Mouse (Mus musculus) lung, embryonic 14.5 days (tissue): Measurements from ENCODE around the gene Trmt112. TPM values are rescaled to one million over a fixed set of nuclear protein-coding genes. Genes with fewer than 3 reads are reported as not detected.

ENCODE experiments used
- ATAC-seq: fragments of 200-750 bp; cut with Nextera tagmentation; 2 replicates; pipeline ENCODE4 v1.8.0; 2017; ENCODE audit warnings: mild to moderate bottlenecking, moderate TSS enrichment, moderate library complexity; ENCODE audit not compliant: insufficient read depth
- DNase-seq: peaks from one replicate; pipeline ENCODE4 v3.0.0-alpha.2; 2015
- H3K27ac ChIP-seq: fragments of 300-500 bp; sonication (generic); 2 replicates; pipeline ENCODE4 v1.5.1; 2014; ENCODE audit warnings: low read depth, mild to moderate bottlenecking, moderate library complexity
- H3K27me3 ChIP-seq: fragments of 300-500 bp; sonication (generic); 2 replicates; pipeline ENCODE4 v1.6.1; 2014; ENCODE audit warnings: low read length, control low read depth; ENCODE audit not compliant: insufficient read depth
- H3K36me3 ChIP-seq: fragments of 300-500 bp; sonication (generic); 2 replicates; pipeline ENCODE4 v1.6.1; 2014; ENCODE audit warnings: control low read depth; ENCODE audit not compliant: insufficient read depth
- H3K4me1 ChIP-seq: fragments of 300-500 bp; sonication (generic); 2 replicates; pipeline ENCODE4 v1.6.1; 2014; ENCODE audit warnings: antibody characterized with exemption, control low read depth; ENCODE audit not compliant: insufficient read depth
- H3K4me2 ChIP-seq: fragments of 300-500 bp; sonication (generic); 2 replicates; pipeline ENCODE4 v1.6.1; 2014; ENCODE audit warnings: mild to moderate bottlenecking
- H3K4me3 ChIP-seq: fragments of 300-500 bp; sonication (generic); 2 replicates; pipeline ENCODE4 v1.5.1; 2014; ENCODE audit warnings: low read depth, low read length
- H3K9ac ChIP-seq: fragments of 300-500 bp; sonication (generic); 2 replicates; pipeline ENCODE4 v1.6.1; 2014
- H3K9me3 ChIP-seq: fragments of 300-500 bp; sonication (generic); 2 replicates; pipeline ENCODE4 v1.6.1; 2016; ENCODE audit warnings: low read depth, low read length, control low read depth
- CTCF ChIP-seq: IDR thresholded peaks from 2 replicates; pipeline ENCODE4 v1.5.1; 2016; ENCODE audit warnings: antibody characterized with exemption, low read depth
- WGBS: fragments of 180-500 bp; shearing (Covaris S2); extraction: QIAGEN DNeasy Blood & Tissue Kit; methylation state at CpG from one replicate; pipeline ENCODE4 v1.1.7; 2014; 5-methylcytosine and 5-hydroxymethylcytosine counted together
- polyA plus RNA-seq: library from polyadenylated mRNA; unstranded; fragments of >200 nt; fragmentation: Nextera tagmentation; extraction: Ambion mirVana; gene quantifications from 2 replicates; pipeline ENCODE4 v1.2.1, GENCODE M21; 2014

Gene Trmt112
- polyA plus RNA-seq, 1 experiment from 2014 or later = 155 TPM

GRCm38 (mm10) chr19:6942249-6942691, 32.8 kb downstream of the Trmt112 start, which contains the start of gene Gpr137:
Gpr137 (minus strand) TSS chr19:6942480.
- H3K36me3 ChIP-seq = 0 out of 2 replicates have a peak, but pooled peaks cover 4% of the 10 kb centered on the region
- no peaks in the 10 kb centered on the region for H3K9me3 ChIP-seq
- peak within 1 kb of the TSS; percentile 80 for H3K4me3 ChIP-seq
- peak within 1 kb of the TSS; percentile 98 for H3K4me2 ChIP-seq
- ATAC-seq = peak; percentile 92
- no peaks in the 10 kb centered on the region for H3K27me3 ChIP-seq
- DNase-seq = peak; percentile 96
- under 1% methylated on average over 27 of the region's 27 CpGs for WGBS
- H3K9ac ChIP-seq = peak within 1 kb of the TSS; percentile 72
- no peak for TF ChIP-seq CTCF
- peak within 1 kb of the TSS; percentile 97 for H3K27ac ChIP-seq
- peaks cover 9% of the 10 kb centered on the region for H3K4me1 ChIP-seq

DNA sequence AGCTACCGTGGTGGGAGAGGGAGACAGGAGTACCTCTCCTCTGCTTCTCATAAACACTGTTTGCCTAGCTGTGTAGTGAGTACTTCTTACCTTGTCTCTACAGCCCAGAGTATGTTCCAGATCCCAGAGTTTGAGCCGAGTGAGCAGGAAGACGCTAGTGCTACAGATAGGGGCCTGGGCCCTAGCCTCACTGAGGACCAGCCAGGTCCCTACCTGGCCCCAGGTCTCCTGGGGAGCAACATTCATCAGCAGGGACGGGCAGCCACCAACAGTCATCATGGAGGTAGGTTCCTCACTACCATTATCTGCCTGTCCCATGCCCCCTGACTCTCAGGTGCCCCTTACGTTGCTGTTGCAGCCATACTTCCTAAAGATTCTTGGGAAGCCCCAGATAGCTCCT, 33.3 kb downstream of the Trmt112 start:
- no peak for TF ChIP-seq CTCF
- DNase-seq (no peak), ATAC-seq (peak; percentile 2; the same call in 1 of the 2 replicates)
- Histone ChIP-seq H3K4me3 (peak overlapping the region; percentile 80), H3K27me3 (no peaks in the 10 kb centered on the region), H3K27ac (peak overlapping the region; percentile 68; the same call in 1 of the 2 replicates), H3K36me3 (0 out of 2 replicates have a peak, but pooled peaks cover 4% of the 10 kb centered on the region), H3K4me2 (peak overlapping the region; percentile 98), H3K9me3 (no peaks in the 10 kb centered on the region), H3K4me1 (peaks cover 9% of the 10 kb centered on the region), H3K9ac (peak overlapping the region; percentile 72)
- 22% methylated on average over 5 of the region's 5 CpGs for WGBS

- Histone ChIP-seq H3K9me3 (no peaks in the 10 kb centered on the region), H3K4me1 (peaks cover 9% of the 10 kb centered on the region), H3K27ac (no peak overlapping the region), H3K36me3 (0 out of 2 replicates have a peak, but pooled peaks cover 4% of the 10 kb centered on the region), H3K4me2 (no peak overlapping the region), H3K9ac (no peak overlapping the region), H3K27me3 (no peaks in the 10 kb centered on the region), H3K4me3 (no peak overlapping the region)
- 86% methylated on average over 6 of the region's 6 CpGs for WGBS
- no peak for DNase-seq
- no peak for ATAC-seq
- no peak for TF ChIP-seq CTCF
Measured at GRCm38 (mm10) chr19:6943709-6944108, 34.2 kb downstream of the Trmt112 start.

DNA sequence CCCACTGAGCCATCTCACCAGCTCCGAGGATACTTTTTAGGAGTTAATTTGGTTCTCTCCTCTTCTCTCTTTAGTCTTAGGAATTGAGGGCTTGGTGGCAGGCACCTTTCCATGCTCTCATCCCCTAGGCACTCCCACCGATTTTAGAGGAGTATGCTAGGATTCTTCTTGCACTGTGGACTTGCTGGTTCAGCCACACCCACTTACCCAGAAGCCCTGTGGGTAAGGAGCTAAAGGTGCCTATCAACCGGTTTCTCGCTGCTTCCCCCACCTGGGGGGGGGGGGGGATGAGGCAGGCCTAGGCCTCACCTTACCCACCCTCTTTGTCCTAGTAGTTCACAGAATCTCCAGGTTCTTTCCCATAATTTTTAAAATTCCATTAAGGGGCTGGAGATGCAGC, 38.2 kb downstream of the Trmt112 start:
- Histone ChIP-seq H3K4me3 (no peak overlapping the region), H3K9ac (no peak overlapping the region), H3K27me3 (no peaks in the 10 kb centered on the region), H3K9me3 (no peaks in the 10 kb centered on the region), H3K36me3 (0 out of 2 replicates have a peak, but pooled peaks cover 8% of the 10 kb centered on the region), H3K27ac (no peak overlapping the region), H3K4me2 (no peak overlapping the region), H3K4me1 (peaks cover 16% of the 10 kb centered on the region)
- no peak for TF ChIP-seq CTCF
- no peak for ATAC-seq
- DNase-seq = no peak
- WGBS = 61% methylated on average over 4 of the region's 4 CpGs

DNA sequence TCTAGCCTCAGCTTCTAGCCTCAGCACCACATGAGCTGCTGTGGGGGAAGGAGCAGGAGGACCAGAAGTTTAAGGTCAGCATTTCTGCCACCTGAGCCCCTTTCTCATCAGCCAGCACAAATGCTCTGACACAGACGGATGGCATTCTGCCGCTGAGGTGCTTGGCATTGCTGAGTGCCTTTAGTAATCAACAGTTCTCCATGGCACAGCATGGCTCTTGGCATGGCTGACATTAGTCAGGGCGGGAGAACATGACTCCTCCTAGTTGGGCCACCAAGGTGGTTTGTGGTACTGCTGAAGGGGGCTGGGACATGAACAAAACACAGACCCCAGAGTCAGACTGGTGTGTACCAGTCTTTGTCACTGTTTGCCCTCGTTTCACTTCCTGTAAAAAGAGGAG, 38.7 kb downstream of the Trmt112 start:
- H3K4me1 ChIP-seq = peaks cover 16% of the 10 kb centered on the region
- 75% methylated on average over 4 of the region's 4 CpGs for WGBS
- no peak for TF ChIP-seq CTCF
- DNase-seq = no peak
- no peak overlapping the region for H3K4me2 ChIP-seq
- no peak overlapping the region for H3K9ac ChIP-seq
- H3K27me3 ChIP-seq = no peaks in the 10 kb centered on the region
- ATAC-seq = no peak
- H3K4me3 ChIP-seq = no peak overlapping the region
- H3K27ac ChIP-seq = no peak overlapping the region
- H3K9me3 ChIP-seq = no peaks in the 10 kb centered on the region
- H3K36me3 ChIP-seq = 0 out of 2 replicates have a peak, but pooled peaks cover 8% of the 10 kb centered on the region

DNA sequence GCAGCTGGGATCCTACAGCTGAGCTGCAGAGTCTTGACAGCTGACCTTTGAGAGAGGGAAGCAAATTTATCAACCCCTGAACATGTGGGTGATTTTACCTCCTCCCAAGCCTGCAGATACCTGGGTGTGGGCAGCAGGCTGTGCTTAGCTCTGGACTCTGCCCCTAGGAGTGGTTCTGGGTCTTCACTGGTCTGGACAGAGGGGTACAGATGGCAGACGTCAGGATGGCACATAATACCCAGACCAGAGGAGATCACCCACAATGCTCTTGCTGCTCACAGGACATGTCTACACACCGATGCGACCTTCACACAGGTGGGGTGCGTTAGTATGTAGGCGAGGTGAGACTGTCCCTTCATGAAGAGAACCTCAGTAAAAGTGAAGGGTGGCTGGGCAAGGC, 40.0 kb downstream of the Trmt112 start:
- Histone ChIP-seq H3K9ac (no peak overlapping the region), H3K4me1 (peaks cover 17% of the 10 kb centered on the region), H3K27ac (no peak overlapping the region), H3K27me3 (no peaks in the 10 kb centered on the region), H3K4me3 (peak overlapping the region; percentile 55; the same call in 1 of the 2 replicates), H3K36me3 (peaks cover 19% of the 10 kb centered on the region), H3K4me2 (peak overlapping the region; percentile 95), H3K9me3 (no peaks in the 10 kb centered on the region)
- WGBS = 88% methylated on average over 5 of the region's 5 CpGs
- no peak for ATAC-seq
- DNase-seq = no peak
- no peak for TF ChIP-seq CTCF

- WGBS = 52% methylated on average over 5 of the region's 5 CpGs
- H3K27ac ChIP-seq = peak overlapping the region; percentile 99
- H3K4me2 ChIP-seq = peak overlapping the region; percentile 95
Measured at GRCm38 (mm10) chr19:6949951-6950350, 40.5 kb downstream of the Trmt112 start.

More at GRCm38 (mm10) chr19:6949951-6950350, 40.5 kb downstream of the Trmt112 start:
- Histone ChIP-seq H3K9me3 (no peaks in the 10 kb centered on the region), H3K27me3 (no peaks in the 10 kb centered on the region), H3K9ac (peak overlapping the region; percentile 73), H3K4me1 (peaks cover 17% of the 10 kb centered on the region), H3K4me3 (peak overlapping the region; percentile 55), H3K36me3 (peaks cover 21% of the 10 kb centered on the region)
- DNase-seq (no peak), ATAC-seq (no peak)
- TF ChIP-seq CTCF = no peak
